Mouse (Mus musculus) erythroblast, adult 5-6 weeks (primary cell): Measurements from ENCODE around the gene Serpinb8. TPM values are rescaled to one million over a fixed set of nuclear protein-coding genes. Genes with fewer than 3 reads are reported as not detected.

Source experiments
- ATAC-seq: replicated peaks from 2 replicates; pipeline ENCODE4 v1.8.0; 2016; ENCODE audit warnings: moderate number of reproducible peaks, mild to moderate bottlenecking, moderate TSS enrichment, inconsistent platforms; ENCODE audit not compliant: poor library complexity, low FRiP score, severe bottlenecking
- total RNA-seq, 2 experiments: library from RNA; stranded (forward) in 1 of 2; stranded (reverse) in 1 of 2; fragments of 150-400 nt in 1 of 2; fragments of 200-764, 138-1000 nt in 1 of 2; gene quantifications; 2 replicates each; pipeline versions ENCODE4 v1.2.3 to v1.2.4; 2015 to 2017; ENCODE audit warnings: low replicate concordance in 2 of 2

The Serpinb8 gene
- total RNA-seq, 2 experiments from 2014 or later: 0.17 TPM; not detected in 1

GRCm38 (mm10) chr1:107638459-107638858 is 48.7 kb downstream of the Serpinb8 start:
- ATAC-seq: no peak

GRCm38 (mm10) chr1:107642457-107643118 is 52.8 kb downstream of the Serpinb8 start:
- ATAC-seq: no peak

- no peak for ATAC-seq
Measured at GRCm38 (mm10) chr1:107645086-107645485, 55.3 kb downstream of the Serpinb8 start.

GRCm38 (mm10) chr1:107657689-107658088 is 67.9 kb downstream of the Serpinb8 start:
- ATAC-seq: no peak

Other genes starting within 250 kb of the Serpinb8 start
- not detected in 2 replicates for gene Serpinb11, start 228.8 kb upstream of the Serpinb8 start, total RNA-seq (2015; ENCODE audit: low replicate concordance)
- not detected in 2 replicates for gene Serpinb11, start 228.8 kb upstream of the Serpinb8 start, total RNA-seq (2017; ENCODE audit: low replicate concordance)
- not detected in 2 replicates for gene Serpinb7, start 190.4 kb upstream of the Serpinb8 start, total RNA-seq (2015; ENCODE audit: low replicate concordance)
- not detected in 2 replicates for gene Serpinb7, start 190.4 kb upstream of the Serpinb8 start, total RNA-seq (2017; ENCODE audit: low replicate concordance)
- 0.38 and 0.63 TPM in 2 replicates for gene Serpinb2, start 78.6 kb upstream of the Serpinb8 start, total RNA-seq (2015; ENCODE audit: low replicate concordance)
- 0.51 and 1.7 TPM in 2 replicates for gene Serpinb2, start 78.6 kb upstream of the Serpinb8 start, total RNA-seq (2017; ENCODE audit: low replicate concordance)